Mouse (Mus musculus): ENCODE results near the gene Tshz3.

DNA sequence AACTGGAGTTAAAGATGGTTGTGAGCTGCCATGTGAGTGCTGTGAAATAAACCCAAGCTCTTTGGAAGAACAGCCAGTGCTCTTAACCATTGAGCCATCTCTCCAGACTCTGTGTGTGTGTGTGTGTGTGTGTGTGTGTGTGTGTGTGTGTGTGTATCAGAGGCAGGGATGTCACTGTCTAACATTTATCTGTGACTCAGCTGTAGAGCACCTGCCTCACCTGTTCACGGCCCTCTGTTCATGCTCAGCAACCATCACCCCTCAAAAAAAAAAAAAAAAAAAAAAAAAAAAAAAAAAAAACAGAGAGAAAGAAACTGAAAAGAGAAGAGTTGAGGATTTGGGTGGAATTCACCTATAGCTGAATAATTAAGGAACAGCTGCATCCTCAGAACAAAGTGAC is 10.4 kb upstream of the Tshz3 start:
- TF ChIP-seq TAL1 (IDR thresholded peaks at IDR 0.05; ENCODE audit: low read length) (no peak), GATA1 (IDR thresholded peaks at IDR 0.05; ENCODE audit: low read length) (no peak)

Data from erythroblast, embryonic 14.5 days (primary cell).